In genomic region chr10:7462006-7462405, GRCm38 (mm10) we compare ENCODE assay signal across 11 mouse cellular contexts. TPM values are rescaled to one million over a fixed set of nuclear protein-coding genes. Genes with fewer than 3 reads are reported as not detected.
A peak's percentile ranks its signal among the peaks of the same experiment; 100 is the strongest.
DNase-seq lines count a peak whose midpoint lies in the region; ATAC-seq and TF ChIP-seq lines count a peak whose summit lies in the region.
"Had no signal": no experiment of that assay in that cellular context is flagged by ENCODE, and none has a peak within 500 bp of the region (broad histone marks: within the 10 kb centered on the region; RNA-seq: fewer than 3 reads in every experiment).

No protein-coding gene starts in this region.

- H3K9me3 ChIP-seq in lung, embryonic 14.5 days (ENCODE audit: low read depth, low read length), result no peaks in the 10 kb centered on the region
- H3K9me3 ChIP-seq in midbrain, embryonic 15.5 days, result no peaks in the 10 kb centered on the region
- H3K9me3 ChIP-seq in hindbrain, embryonic 11.5 days (ENCODE audit: control insufficient read depth, low read length), result peaks cover 5% of the 10 kb centered on the region; the same call in 1 of the 2 replicates

- H3K27me3 ChIP-seq in lung, embryonic 14.5 days (ENCODE audit: insufficient read depth, low read length), result no peaks in the 10 kb centered on the region
- H3K27me3 ChIP-seq in midbrain, embryonic 15.5 days (replicated peaks), result no peaks in the 10 kb centered on the region
- H3K27me3 ChIP-seq in hindbrain, embryonic 11.5 days (ENCODE audit: control insufficient read depth, insufficient read depth, low read length), result no peaks in the 10 kb centered on the region

- H3K4me1 ChIP-seq in lung, embryonic 14.5 days (ENCODE audit: insufficient read depth), result no peaks in the 10 kb centered on the region
- H3K4me1 ChIP-seq in midbrain, embryonic 15.5 days, result no peaks in the 10 kb centered on the region
- no peaks in the 10 kb centered on the region for H3K4me1 ChIP-seq in hindbrain, embryonic 11.5 days (replicated peaks; ENCODE audit: control insufficient read depth, insufficient read depth, low read length)

- 48% methylated on average over 3 of the region's 3 CpGs for WGBS in lung, embryonic 14.5 days
- WGBS in midbrain, embryonic 15.5 days, result 59% methylated on average over 3 of the region's 3 CpGs
- 53% methylated on average over 3 of the region's 3 CpGs for WGBS in hindbrain, embryonic 11.5 days

- no peak overlapping the region for H3K4me2 ChIP-seq in lung, embryonic 14.5 days
- no peak overlapping the region for H3K4me2 ChIP-seq in midbrain, embryonic 15.5 days
- no peak overlapping the region for H3K4me2 ChIP-seq in hindbrain, embryonic 11.5 days (replicated peaks; ENCODE audit: low read depth, low read length)

- ATAC-seq in lung, embryonic 14.5 days (ENCODE audit: insufficient read depth), result no peak
- no peak for ATAC-seq in midbrain, embryonic 15.5 days (replicated peaks)
- no peak for ATAC-seq in hindbrain, embryonic 11.5 days (ENCODE audit: low FRiP score)

- DNase-seq in adrenal gland, adult (ENCODE audit: inconsistent age in 2 of 2, low spot score in 1 of 2), result peak; percentile 20 to 64
- no peak for DNase-seq in adrenal gland, postnatal 4 days (ENCODE audit: low spot score in 2 of 2)
- no peak for DNase-seq in lung, embryonic 14.5 days
- DNase-seq in lung, postnatal 36 days, result no peak
- peak; percentile 30 for DNase-seq in adrenal gland, adult 2 months
- peak; percentile 18 for DNase-seq in kidney, postnatal 10 days
- DNase-seq in hindbrain, embryonic 11.5 days (ENCODE audit: low spot score), result no peak
- DNase-seq: cerebellum, postnatal 14 days had no signal

- no peak overlapping the region for H3K4me3 ChIP-seq in lung, embryonic 14.5 days (ENCODE audit: low read depth, low read length)
- H3K4me3 ChIP-seq in midbrain, embryonic 15.5 days, result no peak overlapping the region
- H3K4me3 ChIP-seq in hindbrain, embryonic 11.5 days (ENCODE audit: low read depth, low read length), result no peak overlapping the region
- H3K4me3 ChIP-seq: erythroblast, embryonic 14.5 days had no signal

- no peak overlapping the region for H3K9ac ChIP-seq in lung, embryonic 14.5 days
- no peak overlapping the region for H3K9ac ChIP-seq in midbrain, embryonic 15.5 days
- no peak overlapping the region for H3K9ac ChIP-seq in hindbrain, embryonic 11.5 days (ENCODE audit: low read depth, low read length)

- H3K36me3 ChIP-seq in lung, embryonic 14.5 days (ENCODE audit: insufficient read depth), result no peaks in the 10 kb centered on the region
- H3K36me3 ChIP-seq in midbrain, embryonic 15.5 days (replicated peaks), result no peaks in the 10 kb centered on the region
- H3K36me3 ChIP-seq in hindbrain, embryonic 11.5 days (ENCODE audit: control insufficient read depth, insufficient read depth, low read length), result no peaks in the 10 kb centered on the region

- H3K27ac ChIP-seq in lung, embryonic 14.5 days (ENCODE audit: low read depth), result no peak overlapping the region
- H3K27ac ChIP-seq in midbrain, embryonic 15.5 days, result no peak overlapping the region
- no peak overlapping the region for H3K27ac ChIP-seq in hindbrain, embryonic 11.5 days (ENCODE audit: low read depth, low read length)
- H3K27ac ChIP-seq: macrophage had no signal

- TF ChIP-seq CTCF in lung, embryonic 14.5 days (IDR thresholded peaks at IDR 0.05; ENCODE audit: low read depth), result peak; percentile 32

RNA-seq across cellular contexts. Expression of gene Ulbp1, which starts 11.4 kb away (rescaled TPM):
- total RNA-seq in adrenal gland, postnatal 4 days (2021), result 10 to 100 TPM; 32.2 to 32.9 TPM
- 9.4 and 10.6 TPM in 2 replicates for polyA plus RNA-seq in lung, embryonic 14.5 days (2014; fragmentation: Nextera tagmentation; extraction: Ambion mirVana)
- 1 to 10 TPM; 5.5 to 5.6 TPM for total RNA-seq in adrenal gland, adult 2 months (2021)
- polyA plus RNA-seq in adrenal gland, adult 2 months (2012; rRNA removed), result 0.45 and 0.80 TPM in 2 replicates
- polyA plus RNA-seq in midbrain, embryonic 15.5 days (2015; fragmentation: Nextera tagmentation; extraction: Ambion mirVana), result 0.23 and 0.59 TPM in 2 replicates
- polyA plus RNA-seq in hindbrain, embryonic 11.5 days (2014; fragmentation: Nextera tagmentation; extraction: Ambion mirVana), result 0.99 and 1.2 TPM in 2 replicates
- polyA plus RNA-seq: erythroblast, embryonic 14.5 days had no signal

Comparison
In these comparisons a context has a peak if more than half of its experiments do, and no peak if none do; other contexts are left out.
1. DNase-seq: peak in adrenal gland, adult (2 of 2), adrenal gland, adult 2 months (single experiment) and kidney, postnatal 10 days (single experiment); none in adrenal gland, postnatal 4 days (0 of 2), lung, embryonic 14.5 days (single experiment), lung, postnatal 36 days (single experiment) and hindbrain, embryonic 11.5 days (single experiment).